Mouse (Mus musculus) gastrocnemius, adult 2 months (tissue): Measurements from ENCODE around the gene Rad23b. TPM values are rescaled to one million over a fixed set of nuclear protein-coding genes. Genes with fewer than 3 reads are reported as not detected.
A peak's percentile ranks its signal among the peaks of the same experiment; 100 is the strongest.
"Not testable (repeated sequence)": the region's sequence is repeated elsewhere in the genome, so short reads cannot be mapped to it uniquely, and the experiment has no call there.

Experiments
- DNase-seq: peaks from one replicate; pipeline ENCODE4 v3.0.0; 2022
- H3K27ac ChIP-seq: fragments of 200-600 bp; 2 replicates; pipeline ENCODE4 v1.8.1; 2022; ENCODE audit warnings: mild to moderate bottlenecking
- H3K4me3 ChIP-seq: fragments of 200-600 bp; 2 replicates; pipeline ENCODE4 v1.8.1; 2022; ENCODE audit warnings: mild to moderate bottlenecking, moderate library complexity
- CTCF ChIP-seq: fragments of 200-600 bp; IDR thresholded peaks from 2 replicates; pipeline ENCODE4 v1.8.1; 2022; ENCODE audit warnings: antibody characterized with exemption, mild to moderate bottlenecking, moderate library complexity
- intact Hi-C: fragments of 180-260 bp; cut with DNase I; formaldehyde crosslinking; loops from one replicate; pipeline ENCODE4 v1.15.1; 2025
- long read RNA-seq, 2 experiments: library from polyadenylated mRNA; stranded (forward); transcript quantifications; one replicate each; pipeline ENCODE4 v2.0.0; 2021
- total RNA-seq, 2 experiments: library from RNA; stranded (reverse); gene quantifications; 2 replicates each; pipeline ENCODE4 v1.2.3; 2021

Gene Rad23b
- 100 to 1,000 TPM; 112 to 134 TPM for total RNA-seq
- long read RNA-seq, experiment 1, transcript Rad23b-201 (10 exons, 3,810 nt), result major isoform, 37 of 45 reads
- long read RNA-seq, experiment 1, partial matches to known transcripts, result 7 of 45 reads
- long read RNA-seq, experiment 1, other reads (novel, unspliced or antisense), result 1 of 45 reads
- long read RNA-seq, experiment 2, transcript Rad23b-201 (10 exons, 3,810 nt), result major isoform, 46 of 58 reads
- long read RNA-seq, experiment 2, partial matches to known transcripts, result 9 of 58 reads
- long read RNA-seq, experiment 2, other reads (novel, unspliced or antisense), result 3 of 58 reads

GRCm38 (mm10) chr4:55349452-55350218 is at the start of gene Rad23b:
TSS of gene Rad23b (plus strand) at chr4:55350043.
- Histone ChIP-seq H3K4me3 (peak within 1 kb of the TSS; percentile 80), H3K27ac (peak within 1 kb of the TSS; percentile 99)
- peak; percentile 20; the same call in 1 of the 2 replicates for TF ChIP-seq CTCF
- intact Hi-C loops, result no loop called here
- peak; percentile 100 for DNase-seq

GRCm38 (mm10) chr4:55304121-55304520 is 45.7 kb upstream of the Rad23b start:
- Histone ChIP-seq H3K27ac (no peak overlapping the region), H3K4me3 (no peak overlapping the region)
- intact Hi-C loops, result no loop called here
- no peak for TF ChIP-seq CTCF
- no peak for DNase-seq

DNA sequence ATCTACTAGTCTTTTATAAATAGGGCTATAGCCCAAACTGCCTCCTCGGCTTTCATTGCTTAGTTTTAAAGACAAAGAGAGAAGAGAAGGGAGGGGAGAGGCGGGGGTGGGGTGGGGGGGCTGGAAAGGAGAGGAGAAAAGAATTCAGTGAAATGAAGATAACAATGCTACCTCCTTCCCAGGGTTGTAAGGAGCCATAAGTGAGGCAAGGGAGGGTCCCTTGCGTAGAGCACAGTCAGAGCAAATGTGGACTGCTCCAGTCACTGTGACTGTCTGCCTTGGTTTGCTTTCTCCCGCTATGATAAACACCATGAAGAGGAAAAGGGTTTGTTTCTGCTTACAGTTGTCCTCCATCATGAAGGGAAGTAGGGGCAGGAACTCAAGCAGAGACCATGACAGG is 43.2 kb upstream of the Rad23b start:
- Histone ChIP-seq H3K27ac (no peak overlapping the region), H3K4me3 (no peak overlapping the region)
- intact Hi-C loops, result no loop called here
- no peak for TF ChIP-seq CTCF
- no peak for DNase-seq

- DNase-seq, result no peak
- intact Hi-C loops, result no loop called here
- Histone ChIP-seq H3K4me3 (no peak overlapping the region), H3K27ac (no peak overlapping the region)
- TF ChIP-seq CTCF, result no peak
Observed at GRCm38 (mm10) chr4:55316726-55317125, 33.1 kb upstream of the Rad23b start.

DNA sequence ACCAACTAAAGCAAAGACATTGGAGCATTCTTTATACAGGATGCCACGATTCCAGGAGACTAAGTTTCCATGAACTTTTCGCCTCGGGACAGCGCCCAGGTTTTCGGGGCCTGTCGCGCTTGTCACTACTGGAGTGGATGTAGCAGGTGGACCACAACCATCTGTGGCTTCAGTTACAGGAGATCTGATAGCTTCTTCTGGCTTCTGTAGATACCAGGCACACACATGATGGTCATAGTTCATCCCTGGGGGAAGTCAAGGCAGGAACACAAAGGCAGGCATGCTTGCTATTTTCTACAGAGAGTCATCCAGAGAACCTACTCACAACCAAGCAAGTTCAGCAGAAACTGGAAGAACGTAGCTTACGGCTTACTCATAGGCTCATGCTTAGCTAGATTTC is 31.5 kb upstream of the Rad23b start:
- DNase-seq, intact Hi-C loops, H3K4me3 ChIP-seq, H3K27ac ChIP-seq: not testable (repeated sequence)

- intact Hi-C loops, result no loop called here
- DNase-seq, result no peak
- TF ChIP-seq CTCF, result no peak
- no peak overlapping the region for H3K4me3 ChIP-seq
- no peak overlapping the region for H3K27ac ChIP-seq
Observed at GRCm38 (mm10) chr4:55325786-55326518, 23.9 kb upstream of the Rad23b start.

DNA sequence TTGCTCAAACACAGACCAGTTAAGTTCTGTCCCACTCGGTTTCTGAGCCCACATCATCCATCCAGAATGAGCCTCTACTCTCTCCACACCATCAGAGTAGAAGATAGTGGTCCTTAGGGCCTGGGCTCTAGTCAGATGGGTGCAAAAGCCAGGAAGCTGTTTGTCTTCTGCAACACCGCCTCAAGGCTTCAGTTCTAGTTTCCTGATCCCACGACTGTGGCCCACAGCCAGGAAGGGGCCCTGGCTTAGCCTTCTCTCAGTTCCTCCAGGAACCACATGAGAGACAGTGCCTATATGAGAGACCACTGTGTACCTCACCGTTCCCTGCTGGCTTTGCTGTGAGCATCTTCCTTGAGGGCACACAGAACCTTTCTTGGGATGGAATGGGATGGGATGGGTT is 22.3 kb upstream of the Rad23b start:
- Histone ChIP-seq H3K4me3 (no peak overlapping the region), H3K27ac (no peak overlapping the region)
- intact Hi-C loops, result no loop called here
- TF ChIP-seq CTCF, result no peak
- DNase-seq, result peak; percentile 22

GRCm38 (mm10) chr4:55328471-55328870 is 21.4 kb upstream of the Rad23b start:
- intact Hi-C loops, result no loop called here
- DNase-seq, result no peak
- no peak for TF ChIP-seq CTCF
- Histone ChIP-seq H3K27ac (no peak overlapping the region), H3K4me3 (no peak overlapping the region)

DNA sequence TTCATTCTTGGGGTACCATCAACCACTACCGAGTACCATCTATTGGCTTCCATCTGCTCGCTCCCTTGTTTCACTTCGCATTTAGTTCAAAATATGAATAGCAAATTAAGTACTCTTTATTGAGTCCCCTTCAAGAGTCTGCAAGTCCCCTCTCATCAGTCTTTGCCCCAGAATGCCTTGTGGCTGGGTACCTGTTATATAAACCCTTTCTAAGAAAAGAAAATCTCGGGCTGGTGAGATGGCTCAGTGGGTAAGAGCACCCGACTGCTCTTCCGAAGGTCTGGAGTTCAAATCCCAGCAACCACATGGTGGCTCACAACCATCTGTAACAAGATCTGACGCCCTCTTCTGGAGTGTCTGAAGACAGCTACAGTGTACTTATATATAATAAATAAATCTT is 20.9 kb upstream of the Rad23b start:
- H3K27ac ChIP-seq, DNase-seq, intact Hi-C loops, H3K4me3 ChIP-seq: not testable (repeated sequence)

DNA sequence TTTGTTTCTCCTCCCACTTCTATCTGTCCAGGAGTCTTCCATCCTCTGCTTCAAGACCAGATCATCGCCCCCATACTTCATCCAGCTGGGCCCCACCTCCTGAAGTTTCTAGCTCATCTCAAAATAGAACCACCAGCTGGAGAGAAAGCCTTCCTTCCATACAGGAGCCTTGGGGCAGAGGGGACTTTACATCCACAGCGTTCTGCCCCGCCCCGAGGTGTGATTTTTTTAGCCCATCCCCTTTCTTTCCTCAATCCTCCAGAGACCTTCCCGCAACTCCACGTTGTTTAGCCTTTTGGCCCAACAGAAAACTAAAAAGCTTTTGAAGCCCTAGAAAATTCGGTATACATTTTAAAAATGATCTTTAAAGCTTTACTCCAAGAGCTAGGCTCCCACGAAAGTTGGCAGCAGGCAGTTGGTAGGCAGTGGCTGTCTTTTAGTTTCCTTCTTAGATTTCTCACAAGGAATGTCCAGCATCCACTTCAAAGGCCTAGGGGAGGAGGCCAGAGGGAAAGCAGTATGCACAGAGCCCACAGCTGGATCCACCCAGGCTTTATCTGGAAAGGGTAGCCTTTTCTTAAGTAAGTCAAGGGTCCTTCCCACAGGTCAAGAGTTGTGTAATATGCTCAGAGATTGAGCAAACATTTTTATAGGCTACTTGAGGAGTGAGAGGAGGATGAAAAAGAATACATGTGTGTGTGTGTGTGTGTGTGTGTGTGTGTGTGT is 20.1 kb upstream of the Rad23b start:
- intact Hi-C loops, result no loop called here
- no peak for DNase-seq
- Histone ChIP-seq H3K27ac (no peak overlapping the region), H3K4me3 (no peak overlapping the region)
- TF ChIP-seq CTCF, result no peak

DNA sequence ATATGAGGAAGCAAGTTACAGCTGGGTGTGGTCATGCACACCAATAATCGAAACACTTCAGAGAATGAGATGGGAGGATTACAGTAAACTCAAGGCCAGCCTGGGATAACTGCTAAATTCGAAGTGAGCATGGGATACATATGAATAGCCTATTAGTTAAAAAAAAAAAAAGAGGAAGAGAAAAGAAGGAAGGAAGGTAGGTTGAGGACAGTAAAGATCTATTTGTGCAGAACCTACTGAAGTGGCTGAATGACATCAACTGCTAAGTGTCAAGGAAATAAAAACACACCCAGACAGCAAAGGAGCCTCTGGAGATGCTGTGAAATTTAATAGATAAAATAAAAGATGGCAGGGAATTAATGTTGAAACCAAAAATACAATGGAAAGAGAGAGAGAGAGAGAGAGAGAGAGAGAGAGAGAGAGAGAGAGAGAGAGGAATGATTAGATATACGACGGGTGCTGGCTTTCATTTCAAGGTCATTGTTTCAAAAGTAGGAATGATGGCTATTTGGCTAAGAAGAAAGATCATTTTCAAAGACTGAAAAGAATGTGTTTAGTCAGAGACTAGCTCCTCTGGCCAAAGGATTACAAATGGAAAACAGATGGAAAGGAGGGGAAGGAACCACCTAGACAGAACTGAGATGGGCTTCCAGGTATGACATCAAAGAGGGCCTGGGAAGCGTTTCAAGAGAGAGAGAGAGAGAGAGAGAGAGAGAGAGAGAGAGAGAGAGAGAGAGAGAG is 14.6 kb upstream of the Rad23b start:
- no peak overlapping the region for H3K4me3 ChIP-seq
- H3K27ac ChIP-seq, result peak overlapping the region; percentile 43
- DNase-seq, result no peak
- TF ChIP-seq CTCF, result no peak
- intact Hi-C loops, result no loop called here

DNA sequence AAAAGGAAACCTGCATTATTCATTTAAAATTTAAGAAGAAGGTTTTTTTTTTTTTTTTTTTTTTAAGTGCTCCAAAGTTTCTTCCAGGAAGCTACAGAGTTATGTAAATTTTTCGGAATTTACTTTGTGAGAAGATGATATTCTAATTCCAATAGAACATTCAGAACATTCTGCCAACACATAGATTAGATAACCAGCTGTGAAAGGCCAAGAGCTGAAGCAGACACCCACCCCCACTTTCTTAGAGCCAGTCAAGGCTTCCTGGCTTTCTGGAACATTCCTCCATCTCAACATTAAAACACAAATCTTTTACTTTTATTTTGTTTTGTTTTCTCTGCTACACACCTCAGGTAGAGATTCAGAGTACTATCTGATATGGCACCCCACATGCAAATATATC is 10.9 kb upstream of the Rad23b start:
- intact Hi-C loops, result no loop called here
- TF ChIP-seq CTCF, result no peak
- no peak for DNase-seq
- Histone ChIP-seq H3K4me3 (no peak overlapping the region), H3K27ac (no peak overlapping the region)
